Mouse (Mus musculus): ENCODE results near the gene Gpr156.

Gpr156 gene

GRCm38 (mm10) chr16:37939082-37939863 lies 23.0 kb downstream of the Gpr156 start:
- TF ChIP-seq GATA4 (IDR thresholded peaks at IDR 0.05; ENCODE audit: insufficient replicate concordance, low read length), result no peak

GRCm38 (mm10) chr16:37940291-37940690 lies 24.0 kb downstream of the Gpr156 start:
- TF ChIP-seq GATA4 (IDR thresholded peaks at IDR 0.05; ENCODE audit: insufficient replicate concordance, low read length), result no peak

DNA sequence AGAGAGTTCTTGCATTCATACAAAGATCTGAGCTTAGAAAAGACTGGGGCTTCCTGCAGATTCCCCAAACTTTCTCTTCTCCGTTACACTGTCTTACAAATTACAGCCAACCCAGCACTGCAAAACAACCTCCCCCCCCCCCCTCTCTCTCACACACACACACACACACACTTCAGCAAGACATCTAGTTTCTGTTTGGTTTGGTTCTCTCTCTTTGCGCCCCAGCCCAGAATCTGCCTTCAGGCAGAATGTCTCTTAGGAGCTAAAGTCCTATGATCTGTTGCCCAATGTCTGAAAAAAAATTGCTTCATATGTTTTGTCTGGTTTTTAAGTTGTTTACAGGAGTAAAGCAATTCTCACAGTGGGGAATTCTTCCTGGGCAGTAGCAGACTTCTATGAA lies 27.4 kb downstream of the Gpr156 start:
- TF ChIP-seq GATA4 (IDR thresholded peaks at IDR 0.05; ENCODE audit: insufficient replicate concordance, low read length), result no peak

- no peak for TF ChIP-seq GATA4 (IDR thresholded peaks at IDR 0.05; ENCODE audit: insufficient replicate concordance, low read length)
These were observed 28.9 kb downstream of the Gpr156 start for GRCm38 (mm10) chr16:37945031-37945796.

DNA sequence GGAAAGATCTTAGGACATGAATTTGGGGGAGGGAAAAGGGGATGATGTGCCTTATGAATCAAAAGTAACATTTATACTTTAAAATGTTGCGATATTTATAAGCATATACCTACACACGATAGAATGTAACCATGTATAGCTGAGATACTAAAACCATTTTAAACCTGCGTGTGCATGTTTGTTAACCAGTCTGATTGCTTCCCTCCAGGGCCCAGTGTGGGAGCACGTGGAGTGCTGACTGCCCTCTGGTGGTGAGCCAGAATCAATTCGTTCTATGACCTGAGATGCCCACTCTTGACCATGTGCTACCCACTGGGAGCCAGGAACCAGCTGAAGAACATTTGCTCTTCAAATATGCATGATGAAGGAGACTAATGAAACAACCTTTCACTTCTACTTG lies 30.9 kb downstream of the Gpr156 start:
- TF ChIP-seq GATA4 (IDR thresholded peaks at IDR 0.05; ENCODE audit: insufficient replicate concordance, low read length), result no peak

DNA sequence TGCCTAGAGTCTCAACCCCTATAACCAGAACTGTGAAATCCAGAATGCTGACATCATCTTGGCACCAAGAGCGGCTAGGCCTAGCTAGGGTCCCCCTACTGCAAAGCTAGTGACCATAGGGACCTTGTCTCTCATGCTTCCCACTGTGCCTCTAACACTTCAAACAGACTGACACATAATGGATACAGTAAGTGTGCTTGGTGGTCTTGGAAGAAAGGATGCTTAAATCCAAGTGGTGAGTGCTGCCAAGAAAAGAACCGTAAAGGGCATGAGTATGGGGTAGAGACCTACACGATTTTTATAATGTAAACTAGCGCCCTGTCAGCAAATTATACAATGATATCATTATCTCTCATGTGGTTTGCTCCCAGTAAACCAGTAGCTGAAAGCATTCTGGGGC lies 32.1 kb downstream of the Gpr156 start:
- no peak for TF ChIP-seq GATA4 (IDR thresholded peaks at IDR 0.05; ENCODE audit: insufficient replicate concordance, low read length)

- no peak for TF ChIP-seq GATA4 (IDR thresholded peaks at IDR 0.05; ENCODE audit: insufficient replicate concordance, low read length)
These were observed 34.9 kb downstream of the Gpr156 start for GRCm38 (mm10) chr16:37951171-37951570.

- TF ChIP-seq GATA4 (IDR thresholded peaks at IDR 0.05; ENCODE audit: insufficient replicate concordance, low read length), result no peak
These were observed 36.9 kb downstream of the Gpr156 start for GRCm38 (mm10) chr16:37953186-37953585.

DNA sequence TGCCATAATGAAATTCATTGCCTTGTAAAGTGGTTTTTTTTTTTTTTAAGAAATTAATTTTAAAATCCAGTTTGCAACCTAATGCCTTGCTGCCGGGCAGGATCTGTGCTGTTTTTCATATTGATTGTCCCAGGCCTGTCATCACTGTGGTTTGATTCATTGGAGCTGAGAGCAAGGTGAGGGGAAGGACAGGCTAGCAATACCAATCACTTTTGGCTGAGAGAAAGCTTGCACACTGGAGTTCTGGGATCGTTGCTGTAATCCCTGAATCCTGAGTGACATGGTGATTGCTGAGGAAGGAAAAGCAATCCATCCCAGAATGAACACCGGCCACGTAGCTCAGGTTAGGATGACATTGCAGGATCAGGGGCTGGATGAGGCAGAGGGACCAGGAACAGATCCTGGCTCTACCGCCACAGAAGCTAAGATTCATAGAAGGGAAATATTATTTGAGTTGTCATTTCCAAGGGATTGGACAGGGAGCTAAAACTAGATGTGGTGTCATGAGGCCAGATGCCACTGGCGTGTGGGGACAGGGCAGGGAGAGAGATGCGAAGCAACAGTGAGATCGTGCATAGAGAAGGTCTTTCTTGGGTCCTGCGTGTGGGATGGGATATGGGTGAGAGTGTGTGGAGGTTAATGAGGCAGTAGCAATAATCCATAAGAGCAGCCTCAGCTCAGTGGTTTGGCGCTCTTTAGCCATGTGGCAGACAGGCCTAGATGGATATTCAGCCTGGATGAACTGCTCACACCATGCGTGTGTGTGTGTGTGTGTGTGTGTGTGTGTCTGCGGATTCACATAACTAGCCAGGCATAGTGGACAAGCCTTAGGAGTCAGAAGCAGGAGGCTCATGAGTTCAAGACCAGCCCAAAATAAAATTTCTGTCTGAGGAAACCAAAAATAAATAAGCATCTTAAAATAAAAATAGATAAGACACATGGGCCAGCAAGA lies 38.0 kb downstream of the Gpr156 start:
- no peak for TF ChIP-seq GATA4 (IDR thresholded peaks at IDR 0.05; ENCODE audit: insufficient replicate concordance, low read length)

GRCm38 (mm10) chr16:37955336-37955917 lies 39.1 kb downstream of the Gpr156 start:
- no peak for TF ChIP-seq GATA4 (IDR thresholded peaks at IDR 0.05; ENCODE audit: insufficient replicate concordance, low read length)

- no peak for TF ChIP-seq GATA4 (IDR thresholded peaks at IDR 0.05; ENCODE audit: insufficient replicate concordance, low read length)
These were observed 39.9 kb downstream of the Gpr156 start for GRCm38 (mm10) chr16:37956076-37956676.

DNA sequence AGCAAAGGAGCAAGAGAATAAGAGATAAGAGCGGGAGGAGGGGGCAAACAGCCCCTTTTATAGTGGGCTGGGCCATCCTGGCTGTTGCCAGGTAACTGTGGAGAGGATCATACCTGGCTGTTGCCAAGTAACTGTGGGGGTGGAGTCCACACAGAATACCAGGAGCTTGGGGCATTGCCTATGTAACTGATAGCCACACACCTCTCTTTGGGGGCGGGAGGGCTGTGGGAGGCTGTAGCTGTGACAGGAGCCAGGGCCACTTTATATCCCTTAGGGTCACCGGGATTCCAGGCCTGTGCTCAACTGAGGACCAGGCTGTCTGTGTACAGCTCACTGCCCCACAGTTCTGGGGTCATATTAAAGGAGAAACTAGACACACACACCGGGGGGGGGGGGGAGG lies 40.5 kb downstream of the Gpr156 start:
- no peak for TF ChIP-seq GATA4 (IDR thresholded peaks at IDR 0.05; ENCODE audit: insufficient replicate concordance, low read length)

- TF ChIP-seq GATA4 (IDR thresholded peaks at IDR 0.05; ENCODE audit: insufficient replicate concordance, low read length), result no peak
These were observed 47.3 kb downstream of the Gpr156 start for GRCm38 (mm10) chr16:37963331-37964281.

Data from liver, adult (tissue).